Mouse (Mus musculus): ENCODE measurements at regions not wholly inside any gene's neighbourhood (a gene's known extent, or its start where the extent isn't known, plus 50 kb on each side); places are given as distances from the start of the nearest gene placed in this dataset.

GRCm38 (mm10) chr7:115025803-115026202 is 282.3 kb downstream of the Insc start:
- H3K4me1 ChIP-seq = no peaks in the 10 kb centered on the region
- no peak overlapping the region for H3K4me3 ChIP-seq
- no peak for DNase-seq (ENCODE audit: low spot score)
- H3K9me3 ChIP-seq = no peaks in the 10 kb centered on the region
- H3K36me3 ChIP-seq = no peaks in the 10 kb centered on the region
- WGBS = 67% methylated on average over 2 of the region's 2 CpGs
- H3K27me3 ChIP-seq (ENCODE audit: insufficient read depth, poor library complexity, severe bottlenecking) = no peaks in the 10 kb centered on the region
- no peak overlapping the region for H3K27ac ChIP-seq

- no peaks in the 10 kb centered on the region for H3K9me3 ChIP-seq
- H3K27ac ChIP-seq = no peak overlapping the region
- 70% methylated on average over 1 of the region's 1 CpGs for WGBS
- no peaks in the 10 kb centered on the region for H3K4me1 ChIP-seq
- H3K4me3 ChIP-seq = no peak overlapping the region
- H3K36me3 ChIP-seq = no peaks in the 10 kb centered on the region
- no peak for DNase-seq (ENCODE audit: low spot score)
- H3K27me3 ChIP-seq (ENCODE audit: insufficient read depth, poor library complexity, severe bottlenecking) = no peaks in the 10 kb centered on the region
Observed at GRCm38 (mm10) chr7:115027685-115028084, 284.2 kb downstream of the Insc start.

DNA sequence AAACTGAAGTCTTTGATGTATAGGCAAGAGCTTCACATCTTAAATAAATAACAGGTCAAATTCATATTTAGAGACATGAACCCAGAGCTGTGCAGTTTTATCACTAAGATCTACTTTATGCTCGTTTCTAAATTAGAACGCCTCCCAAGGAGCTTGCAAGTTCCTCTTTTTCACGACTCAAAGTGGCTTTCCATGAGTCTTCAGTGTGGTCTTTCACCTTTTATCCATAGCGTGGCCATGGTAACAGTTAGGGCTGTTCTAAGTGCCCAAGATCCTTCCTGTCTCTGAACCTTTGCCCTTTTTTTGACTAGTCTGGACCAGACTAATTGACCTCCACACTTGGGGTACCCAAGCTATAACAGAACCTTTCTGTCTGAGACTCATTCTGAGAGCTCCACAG is 290.5 kb downstream of the Insc start:
- WGBS = 78% methylated on average over 4 of the region's 4 CpGs
- Histone ChIP-seq H3K27ac (no peak overlapping the region), H3K4me1 (no peaks in the 10 kb centered on the region), H3K4me3 (no peak overlapping the region), H3K9me3 (no peaks in the 10 kb centered on the region), H3K27me3 (ENCODE audit: insufficient read depth, poor library complexity, severe bottlenecking) (no peaks in the 10 kb centered on the region), H3K36me3 (no peaks in the 10 kb centered on the region)
- DNase-seq (ENCODE audit: low spot score) = no peak

DNA sequence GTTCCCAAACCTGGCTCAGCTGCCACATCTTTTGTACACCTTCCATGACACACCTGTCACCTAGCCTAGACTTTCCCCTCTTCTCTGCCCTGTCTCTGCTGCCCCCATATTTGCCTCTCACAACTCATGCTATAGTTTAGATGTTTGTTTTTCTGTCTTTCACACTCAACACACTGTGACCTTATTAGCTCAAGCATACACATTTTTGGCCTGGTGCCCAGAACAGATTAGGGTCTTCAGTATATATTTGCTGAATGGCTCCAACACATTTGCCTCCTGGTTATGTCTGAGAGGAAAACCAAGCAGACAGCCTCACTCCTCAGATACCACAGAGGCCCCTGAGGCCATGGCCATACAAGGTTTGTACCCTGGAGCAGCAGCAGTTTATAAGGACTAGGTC is 312.0 kb downstream of the Insc start:
- Histone ChIP-seq H3K27ac (no peak overlapping the region), H3K27me3 (ENCODE audit: insufficient read depth, poor library complexity, severe bottlenecking) (no peaks in the 10 kb centered on the region), H3K4me1 (peaks cover 10% of the 10 kb centered on the region), H3K36me3 (no peaks in the 10 kb centered on the region), H3K9me3 (no peaks in the 10 kb centered on the region), H3K4me3 (no peak overlapping the region)
- no peak for DNase-seq (ENCODE audit: low spot score)

DNA sequence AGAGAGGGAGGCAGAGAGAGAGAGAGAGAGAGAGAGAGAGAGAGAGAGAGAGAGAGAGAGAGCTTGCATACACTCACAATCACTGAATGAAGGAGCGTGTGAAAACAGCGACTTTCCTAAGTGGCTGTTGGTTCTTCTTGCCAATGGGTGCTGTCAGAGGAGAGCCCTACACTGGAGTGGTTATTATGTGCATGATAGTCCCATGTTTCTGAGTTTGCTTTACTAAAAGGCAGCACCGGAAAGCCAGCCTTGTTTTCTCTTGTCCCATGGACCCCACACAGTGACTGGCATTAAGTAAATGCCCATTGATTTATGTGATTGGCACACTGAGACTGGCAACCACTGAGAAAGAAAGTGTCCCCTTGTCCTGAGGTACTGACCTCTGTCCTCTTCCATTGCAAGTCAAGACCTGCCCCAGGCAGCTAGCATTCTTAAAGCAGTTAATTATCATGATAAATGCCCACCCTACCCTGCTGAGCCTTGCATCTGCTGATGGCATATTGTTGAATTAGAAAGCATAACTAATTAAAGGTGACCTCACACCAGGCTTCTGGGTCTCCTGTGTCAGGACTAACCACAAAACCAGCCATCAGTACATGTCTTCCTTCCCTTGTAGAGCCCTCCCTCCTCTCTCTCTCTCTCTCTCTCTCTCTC is 313.6 kb downstream of the Insc start:
- Histone ChIP-seq H3K9me3 (no peaks in the 10 kb centered on the region), H3K27ac (no peak overlapping the region), H3K36me3 (no peaks in the 10 kb centered on the region), H3K4me1 (peaks cover 10% of the 10 kb centered on the region), H3K27me3 (ENCODE audit: insufficient read depth, poor library complexity, severe bottlenecking) (no peaks in the 10 kb centered on the region), H3K4me3 (no peak overlapping the region)
- WGBS = 62% methylated on average over 3 of the region's 3 CpGs
- no peak for DNase-seq (ENCODE audit: low spot score)

DNA sequence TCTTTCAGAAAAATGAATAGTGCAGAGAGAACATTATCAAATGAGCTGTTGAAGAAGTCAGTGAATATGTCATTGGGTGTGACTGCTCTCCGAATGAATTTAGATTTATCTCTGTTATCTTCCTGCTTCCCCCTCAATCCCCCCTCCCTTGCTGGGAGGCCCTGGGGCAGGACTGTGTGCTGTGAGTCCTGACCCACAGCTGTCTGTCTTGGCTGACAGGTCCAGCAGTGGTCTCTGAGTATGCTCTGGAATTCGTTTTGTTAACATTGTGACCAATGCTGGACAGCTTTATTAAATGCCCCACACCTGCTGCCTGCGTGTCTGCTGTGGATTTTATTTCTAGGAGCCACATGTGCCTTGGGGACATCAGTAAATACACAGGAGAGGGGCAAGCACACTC is 314.2 kb downstream of the Insc start:
- Histone ChIP-seq H3K9me3 (no peaks in the 10 kb centered on the region), H3K27me3 (ENCODE audit: insufficient read depth, poor library complexity, severe bottlenecking) (no peaks in the 10 kb centered on the region), H3K36me3 (no peaks in the 10 kb centered on the region), H3K4me1 (peaks cover 10% of the 10 kb centered on the region), H3K27ac (no peak overlapping the region), H3K4me3 (no peak overlapping the region)
- 27% methylated on average over 3 of the region's 3 CpGs for WGBS
- DNase-seq (ENCODE audit: low spot score) = no peak

DNA sequence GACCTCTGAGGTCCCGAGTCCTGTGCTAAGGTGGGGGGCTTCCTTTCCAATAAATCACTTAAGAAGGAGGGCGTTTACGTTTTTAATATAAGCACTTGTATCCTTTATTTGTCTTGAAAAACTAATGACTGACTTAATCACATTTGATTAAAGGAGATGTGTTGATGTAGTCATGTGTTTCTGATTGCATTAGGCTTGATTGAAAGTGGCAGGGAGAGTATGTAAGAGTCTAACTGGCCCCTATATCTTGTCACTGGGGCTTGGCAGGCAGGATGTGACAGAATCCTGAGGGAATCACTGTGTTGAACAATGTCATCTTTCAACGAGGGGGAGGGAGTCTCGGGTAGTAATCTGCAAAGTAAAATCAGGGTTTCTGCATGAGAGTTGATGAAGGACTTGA is 316.7 kb downstream of the Insc start:
- no peaks in the 10 kb centered on the region for H3K9me3 ChIP-seq
- 70% methylated on average over 5 of the region's 5 CpGs for WGBS
- H3K4me1 ChIP-seq = peaks cover 10% of the 10 kb centered on the region
- DNase-seq (ENCODE audit: low spot score) = no peak
- H3K27me3 ChIP-seq (ENCODE audit: insufficient read depth, poor library complexity, severe bottlenecking) = no peaks in the 10 kb centered on the region
- H3K4me3 ChIP-seq = no peak overlapping the region
- no peaks in the 10 kb centered on the region for H3K36me3 ChIP-seq
- no peak overlapping the region for H3K27ac ChIP-seq

- DNase-seq (ENCODE audit: low spot score) = no peak
- no peaks in the 10 kb centered on the region for H3K36me3 ChIP-seq
- peaks cover 1% of the 10 kb centered on the region for H3K4me1 ChIP-seq
- no peaks in the 10 kb centered on the region for H3K9me3 ChIP-seq
- H3K27ac ChIP-seq = no peak overlapping the region
- H3K27me3 ChIP-seq (ENCODE audit: insufficient read depth, poor library complexity, severe bottlenecking) = no peaks in the 10 kb centered on the region
- WGBS = 37% methylated on average over 3 of the region's 3 CpGs
- H3K4me3 ChIP-seq = no peak overlapping the region
Observed at GRCm38 (mm10) chr7:115062817-115063216, 319.3 kb downstream of the Insc start.

GRCm38 (mm10) chr7:115067641-115068040 is 324.1 kb downstream of the Insc start:
- no peaks in the 10 kb centered on the region for H3K27me3 ChIP-seq (ENCODE audit: insufficient read depth, poor library complexity, severe bottlenecking)
- no peak for DNase-seq (ENCODE audit: low spot score)
- no peaks in the 10 kb centered on the region for H3K9me3 ChIP-seq
- 85% methylated on average over 2 of the region's 2 CpGs for WGBS
- no peak overlapping the region for H3K27ac ChIP-seq
- no peak overlapping the region for H3K4me3 ChIP-seq
- H3K36me3 ChIP-seq = no peaks in the 10 kb centered on the region
- H3K4me1 ChIP-seq = no peaks in the 10 kb centered on the region

GRCm38 (mm10) chr7:115073406-115073805 is 329.9 kb downstream of the Insc start:
- H3K4me1 ChIP-seq = no peaks in the 10 kb centered on the region
- WGBS = 71% methylated on average over 2 of the region's 2 CpGs
- no peak for DNase-seq (ENCODE audit: low spot score)

GRCm38 (mm10) chr7:115076781-115077180 is 333.3 kb downstream of the Insc start:
- Histone ChIP-seq H3K4me3 (no peak overlapping the region), H3K27me3 (ENCODE audit: insufficient read depth, poor library complexity, severe bottlenecking) (no peaks in the 10 kb centered on the region), H3K36me3 (no peaks in the 10 kb centered on the region), H3K27ac (no peak overlapping the region), H3K4me1 (no peaks in the 10 kb centered on the region), H3K9me3 (no peaks in the 10 kb centered on the region)
- no peak for DNase-seq (ENCODE audit: low spot score)
- 86% methylated on average over 4 of the region's 4 CpGs for WGBS

More at GRCm38 (mm10) chr7:115073406-115073805, 329.9 kb downstream of the Insc start:
- Histone ChIP-seq H3K36me3 (no peaks in the 10 kb centered on the region), H3K4me3 (no peak overlapping the region), H3K27me3 (ENCODE audit: insufficient read depth, poor library complexity, severe bottlenecking) (no peaks in the 10 kb centered on the region), H3K27ac (no peak overlapping the region), H3K9me3 (no peaks in the 10 kb centered on the region)

- H3K9me3 ChIP-seq = no peaks in the 10 kb centered on the region
- H3K27me3 ChIP-seq (ENCODE audit: insufficient read depth, poor library complexity, severe bottlenecking) = no peaks in the 10 kb centered on the region
- H3K27ac ChIP-seq = no peak overlapping the region
- H3K36me3 ChIP-seq = no peaks in the 10 kb centered on the region
- H3K4me3 ChIP-seq = no peak overlapping the region
- WGBS = 66% methylated on average over 3 of the region's 3 CpGs
- DNase-seq (ENCODE audit: low spot score) = no peak
- no peaks in the 10 kb centered on the region for H3K4me1 ChIP-seq
Observed at GRCm38 (mm10) chr7:115084711-115085380, 341.4 kb downstream of the Insc start.

GRCm38 (mm10) chr7:115086542-115087448 is 343.3 kb downstream of the Insc start:
- Histone ChIP-seq H3K36me3 (no peaks in the 10 kb centered on the region), H3K27ac (no peak overlapping the region), H3K27me3 (ENCODE audit: insufficient read depth, poor library complexity, severe bottlenecking) (no peaks in the 10 kb centered on the region), H3K4me1 (no peaks in the 10 kb centered on the region), H3K9me3 (no peaks in the 10 kb centered on the region), H3K4me3 (no peak overlapping the region)
- no peak for DNase-seq (ENCODE audit: low spot score)
- WGBS = 75% methylated on average over 4 of the region's 4 CpGs
